Mouse (Mus musculus): ENCODE data around the gene Col27a1. TPM values are rescaled to one million over a fixed set of nuclear protein-coding genes. Genes with fewer than 3 reads are reported as not detected.
A peak's percentile ranks its signal among the peaks of the same experiment; 100 is the strongest.

Gene Col27a1
- polyA plus RNA-seq, 1 experiment from 2014 or later = 5.7 TPM

DNA sequence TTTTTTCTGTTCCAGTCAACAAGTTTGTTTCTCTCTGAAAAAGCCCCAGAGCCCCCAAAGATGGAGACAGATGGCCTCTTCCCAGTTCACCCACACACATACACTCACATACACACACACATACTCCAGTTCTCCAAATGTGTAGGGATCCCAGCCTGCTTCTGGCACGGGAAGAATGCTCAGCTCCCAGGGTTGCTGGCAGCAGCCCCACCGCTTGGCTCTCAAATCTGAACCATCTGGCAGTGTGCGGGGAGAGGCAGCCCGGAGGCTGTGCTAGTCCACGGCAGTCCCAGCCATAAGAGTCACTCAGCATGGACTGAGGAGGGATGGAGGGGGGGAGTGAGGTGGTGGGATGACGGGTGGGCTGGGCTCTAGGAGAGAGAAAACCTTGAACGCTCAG lies 77.3 kb downstream of the Col27a1 start:
- Histone ChIP-seq H3K27ac (peak overlapping the region; percentile 47; the same call in 1 of the 2 replicates), H3K9ac (ENCODE audit: low read depth, low read length) (no peak overlapping the region), H3K27me3 (ENCODE audit: insufficient read depth, low read length) (no peaks in the 10 kb centered on the region), H3K4me2 (ENCODE audit: low read length) (no peak overlapping the region), H3K9me3 (replicated peaks; ENCODE audit: low read length) (no peaks in the 10 kb centered on the region), H3K36me3 (ENCODE audit: insufficient read depth, low read length) (peaks cover 8% of the 10 kb centered on the region; the same call in 1 of the 2 replicates), H3K4me3 (replicated peaks; ENCODE audit: low read depth, low read length) (no peak overlapping the region), H3K4me1 (replicated peaks; ENCODE audit: insufficient read depth, low read length) (0 out of 2 replicates have a peak, but pooled peaks cover 3% of the 10 kb centered on the region)
- peak; percentile 81 for DNase-seq (ENCODE audit: low spot score)
- no peak for TF ChIP-seq CTCF (IDR thresholded peaks at IDR 0.05; ENCODE audit: low read depth)
- 55% methylated on average over 7 of the region's 7 CpGs for WGBS
- no peak; the same call in 1 of the 2 replicates for ATAC-seq (replicated peaks; ENCODE audit: low FRiP score, low read depth)

DNA sequence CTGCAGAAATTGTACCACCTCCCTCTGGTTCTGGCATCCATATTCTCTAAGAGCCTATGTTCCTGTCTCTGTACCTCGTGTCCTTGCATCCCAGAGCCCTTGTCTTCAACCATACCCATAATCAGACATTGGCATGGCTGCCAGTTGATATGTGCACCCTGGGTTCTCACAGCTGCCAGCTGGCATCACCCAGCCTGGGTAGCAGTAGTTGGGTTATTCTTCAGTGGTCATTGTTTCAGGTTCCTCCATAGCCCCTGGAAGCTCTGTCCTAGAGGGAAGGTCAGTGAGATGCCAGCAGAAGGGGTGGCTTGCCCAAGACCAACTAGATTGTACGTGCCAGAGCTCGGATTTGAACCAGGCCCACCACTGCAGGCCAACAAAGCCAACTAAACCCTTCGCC lies 77.9 kb downstream of the Col27a1 start:
- WGBS = 96% methylated on average over 4 of the region's 4 CpGs
- Histone ChIP-seq H3K9ac (ENCODE audit: low read depth, low read length) (no peak overlapping the region), H3K4me2 (ENCODE audit: low read length) (no peak overlapping the region), H3K27me3 (ENCODE audit: insufficient read depth, low read length) (no peaks in the 10 kb centered on the region), H3K4me3 (replicated peaks; ENCODE audit: low read depth, low read length) (no peak overlapping the region), H3K27ac (no peak overlapping the region), H3K4me1 (replicated peaks; ENCODE audit: insufficient read depth, low read length) (0 out of 2 replicates have a peak, but pooled peaks cover 3% of the 10 kb centered on the region), H3K36me3 (ENCODE audit: insufficient read depth, low read length) (peaks cover 8% of the 10 kb centered on the region; the same call in 1 of the 2 replicates), H3K9me3 (replicated peaks; ENCODE audit: low read length) (no peaks in the 10 kb centered on the region)
- ATAC-seq (replicated peaks; ENCODE audit: low FRiP score, low read depth) (no peak), DNase-seq (ENCODE audit: low spot score) (no peak)
- no peak for TF ChIP-seq CTCF (IDR thresholded peaks at IDR 0.05; ENCODE audit: low read depth)

DNA sequence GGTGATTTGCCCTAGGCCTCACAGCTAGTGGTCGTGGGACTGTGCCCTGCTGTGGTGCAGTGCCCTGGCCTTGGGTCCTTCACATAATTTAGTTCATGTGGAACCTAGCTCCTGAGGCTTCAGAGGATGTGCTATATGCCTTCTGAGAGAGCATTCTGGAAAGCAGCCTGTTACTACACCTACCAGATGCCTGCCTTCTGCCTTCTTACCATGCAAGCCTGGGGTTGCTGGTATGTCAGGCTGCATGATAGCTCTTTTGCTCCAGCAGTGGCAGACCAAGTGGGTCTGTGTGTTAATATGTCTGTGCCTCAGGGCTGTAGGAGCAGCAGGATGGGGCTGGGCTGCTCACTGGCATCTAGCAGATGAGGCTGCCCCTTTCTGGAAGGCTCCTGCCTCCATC lies 81.8 kb downstream of the Col27a1 start:
- no peaks in the 10 kb centered on the region for H3K9me3 ChIP-seq (replicated peaks; ENCODE audit: low read length)
- no peak for DNase-seq (ENCODE audit: low spot score)
- no peaks in the 10 kb centered on the region for H3K4me1 ChIP-seq (replicated peaks; ENCODE audit: insufficient read depth, low read length)
- H3K36me3 ChIP-seq (ENCODE audit: insufficient read depth, low read length) = peaks cover 8% of the 10 kb centered on the region; the same call in 1 of the 2 replicates
- H3K9ac ChIP-seq (ENCODE audit: low read depth, low read length) = no peak overlapping the region
- H3K4me2 ChIP-seq (ENCODE audit: low read length) = no peak overlapping the region
- ATAC-seq (replicated peaks; ENCODE audit: low FRiP score, low read depth) = no peak
- no peak overlapping the region for H3K4me3 ChIP-seq (replicated peaks; ENCODE audit: low read depth, low read length)
- no peak overlapping the region for H3K27ac ChIP-seq
- 88% methylated on average over 1 of the region's 1 CpGs for WGBS
- H3K27me3 ChIP-seq (ENCODE audit: insufficient read depth, low read length) = no peaks in the 10 kb centered on the region
- no peak for TF ChIP-seq CTCF (IDR thresholded peaks at IDR 0.05; ENCODE audit: low read depth)

DNA sequence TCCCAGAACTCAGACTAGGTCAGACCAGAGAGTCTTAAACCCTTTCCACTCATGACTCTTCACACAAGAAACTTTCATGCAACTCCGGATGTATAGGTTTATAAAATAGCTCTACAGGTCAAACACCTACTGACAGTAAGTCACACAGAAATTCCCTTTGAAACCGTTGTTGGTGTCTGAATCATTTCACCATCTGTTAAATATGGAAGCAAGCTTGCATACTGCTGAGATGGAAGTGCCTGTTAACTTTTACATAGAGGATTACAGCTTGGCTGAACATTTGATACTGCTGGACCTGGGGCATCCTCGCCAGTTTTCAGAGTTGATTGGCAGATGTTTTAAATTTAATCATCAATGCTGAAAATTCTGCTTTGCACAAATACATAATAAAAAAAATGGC lies 82.5 kb downstream of the Col27a1 start:
- no peak for DNase-seq (ENCODE audit: low spot score)
- no peak overlapping the region for H3K9ac ChIP-seq (ENCODE audit: low read depth, low read length)
- ATAC-seq (replicated peaks; ENCODE audit: low FRiP score, low read depth) = no peak
- no peak overlapping the region for H3K27ac ChIP-seq
- no peaks in the 10 kb centered on the region for H3K9me3 ChIP-seq (replicated peaks; ENCODE audit: low read length)
- 60% methylated on average over 3 of the region's 3 CpGs for WGBS
- no peak overlapping the region for H3K4me3 ChIP-seq (replicated peaks; ENCODE audit: low read depth, low read length)
- no peaks in the 10 kb centered on the region for H3K27me3 ChIP-seq (ENCODE audit: insufficient read depth, low read length)
- H3K4me2 ChIP-seq (ENCODE audit: low read length) = no peak overlapping the region
- H3K4me1 ChIP-seq (replicated peaks; ENCODE audit: insufficient read depth, low read length) = no peaks in the 10 kb centered on the region
- H3K36me3 ChIP-seq (ENCODE audit: insufficient read depth, low read length) = peaks cover 8% of the 10 kb centered on the region; the same call in 1 of the 2 replicates
- no peak for TF ChIP-seq CTCF (IDR thresholded peaks at IDR 0.05; ENCODE audit: low read depth)

DNA sequence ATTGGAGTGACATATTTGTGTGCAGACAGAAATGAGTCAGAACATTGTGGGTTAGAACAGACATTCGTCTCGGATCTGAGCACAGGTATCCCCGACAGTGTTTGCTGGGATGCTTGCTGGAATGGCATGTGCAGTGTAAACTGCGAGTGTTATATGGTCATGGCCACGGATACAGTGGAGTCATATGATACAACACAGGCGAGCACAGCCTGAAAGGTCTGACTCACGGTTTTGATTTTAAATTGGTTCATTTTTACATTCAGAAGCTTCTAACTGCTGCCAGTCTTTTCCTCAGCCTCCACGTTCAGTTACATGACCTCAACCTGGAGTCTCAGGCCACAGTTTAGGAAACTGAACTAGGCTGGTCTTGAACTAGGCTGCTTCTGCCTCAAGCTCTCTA lies 83.1 kb downstream of the Col27a1 start:
- DNase-seq (ENCODE audit: low spot score) (no peak), ATAC-seq (replicated peaks; ENCODE audit: low FRiP score, low read depth) (no peak)
- Histone ChIP-seq H3K4me1 (replicated peaks; ENCODE audit: insufficient read depth, low read length) (no peaks in the 10 kb centered on the region), H3K36me3 (ENCODE audit: insufficient read depth, low read length) (peaks cover 8% of the 10 kb centered on the region; the same call in 1 of the 2 replicates), H3K4me2 (ENCODE audit: low read length) (no peak overlapping the region), H3K27ac (no peak overlapping the region), H3K9ac (ENCODE audit: low read depth, low read length) (no peak overlapping the region), H3K4me3 (replicated peaks; ENCODE audit: low read depth, low read length) (no peak overlapping the region), H3K27me3 (ENCODE audit: insufficient read depth, low read length) (no peaks in the 10 kb centered on the region), H3K9me3 (replicated peaks; ENCODE audit: low read length) (no peaks in the 10 kb centered on the region)
- TF ChIP-seq CTCF (IDR thresholded peaks at IDR 0.05; ENCODE audit: low read depth) = no peak
- 75% methylated on average over 8 of the region's 8 CpGs for WGBS

DNA sequence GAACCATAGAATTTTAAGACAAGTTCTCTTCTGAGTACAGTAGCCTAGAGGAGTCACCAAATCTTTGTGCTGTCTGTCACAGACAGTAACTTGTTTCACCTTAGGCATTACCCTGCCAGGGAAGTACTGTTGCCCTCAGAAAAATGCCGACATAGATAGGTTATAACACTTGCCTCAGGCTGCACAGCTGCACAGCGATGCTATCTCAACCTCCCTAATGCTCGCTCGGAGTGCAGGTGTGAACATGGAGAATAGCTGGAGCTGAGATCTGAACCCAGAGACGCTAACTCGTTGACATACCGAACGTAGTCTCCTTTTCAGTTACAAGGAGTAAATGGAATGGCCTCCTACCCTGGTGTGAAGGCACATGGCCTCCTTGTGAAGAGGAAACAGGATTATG lies 84.4 kb downstream of the Col27a1 start:
- Histone ChIP-seq H3K4me3 (replicated peaks; ENCODE audit: low read depth, low read length) (no peak overlapping the region), H3K4me2 (ENCODE audit: low read length) (no peak overlapping the region), H3K4me1 (replicated peaks; ENCODE audit: insufficient read depth, low read length) (no peaks in the 10 kb centered on the region), H3K9me3 (replicated peaks; ENCODE audit: low read length) (no peaks in the 10 kb centered on the region), H3K9ac (ENCODE audit: low read depth, low read length) (no peak overlapping the region), H3K27me3 (ENCODE audit: insufficient read depth, low read length) (no peaks in the 10 kb centered on the region), H3K36me3 (ENCODE audit: insufficient read depth, low read length) (peaks cover 5% of the 10 kb centered on the region; the same call in 1 of the 2 replicates), H3K27ac (no peak overlapping the region)
- WGBS = 95% methylated on average over 8 of the region's 8 CpGs
- ATAC-seq (replicated peaks; ENCODE audit: low FRiP score, low read depth) (no peak), DNase-seq (ENCODE audit: low spot score) (no peak)
- TF ChIP-seq CTCF (IDR thresholded peaks at IDR 0.05; ENCODE audit: low read depth) = no peak

DNA sequence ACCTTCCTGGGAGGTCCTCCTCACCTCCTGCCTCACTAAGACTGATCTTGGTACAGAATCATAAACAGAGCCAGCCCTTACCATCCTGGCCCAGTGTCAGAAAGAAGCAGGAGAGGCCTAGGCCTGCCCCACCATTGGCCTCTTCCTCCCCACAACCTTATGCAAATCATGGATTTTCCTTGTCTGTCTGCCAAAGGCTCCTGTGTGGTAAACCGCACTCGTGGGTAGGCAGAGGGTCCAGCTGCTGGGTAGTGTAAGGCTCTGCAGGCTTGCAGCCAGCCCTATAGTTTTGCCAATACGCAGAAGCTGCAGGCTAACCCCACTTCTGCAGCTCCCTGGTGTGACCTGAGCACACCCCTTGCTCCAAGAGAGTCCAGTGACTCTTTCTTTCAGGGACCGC lies 88.8 kb downstream of the Col27a1 start:
- H3K9me3 ChIP-seq (replicated peaks; ENCODE audit: low read length) = no peaks in the 10 kb centered on the region
- no peak overlapping the region for H3K4me3 ChIP-seq (replicated peaks; ENCODE audit: low read depth, low read length)
- no peak overlapping the region for H3K27ac ChIP-seq
- no peaks in the 10 kb centered on the region for H3K27me3 ChIP-seq (ENCODE audit: insufficient read depth, low read length)
- no peak for TF ChIP-seq CTCF (IDR thresholded peaks at IDR 0.05; ENCODE audit: low read depth)
- H3K4me1 ChIP-seq (replicated peaks; ENCODE audit: insufficient read depth, low read length) = no peaks in the 10 kb centered on the region
- H3K9ac ChIP-seq (ENCODE audit: low read depth, low read length) = no peak overlapping the region
- H3K36me3 ChIP-seq (ENCODE audit: insufficient read depth, low read length) = 0 out of 2 replicates have a peak, but pooled peaks cover 3% of the 10 kb centered on the region
- no peak for ATAC-seq (replicated peaks; ENCODE audit: low FRiP score, low read depth)
- DNase-seq (ENCODE audit: low spot score) = no peak
- 62% methylated on average over 4 of the region's 4 CpGs for WGBS
- no peak overlapping the region for H3K4me2 ChIP-seq (ENCODE audit: low read length)
